Mouse (Mus musculus) olfactory bulb, adult 2 months (tissue): Measurements from ENCODE around the gene Brsk2.

Experiments used
- CTCF ChIP-seq: fragments of 200-500 bp; IDR thresholded peaks from 2 replicates; pipeline ENCODE4 v1.5.1; 2012; ENCODE audit warnings: low read depth, mild to moderate bottlenecking, low read length, moderate library complexity; ENCODE audit not compliant: insufficient read depth
- POLR2A ChIP-seq: fragments of 200-500 bp; IDR thresholded peaks from 2 replicates; pipeline ENCODE4 v1.6.1; 2012; ENCODE audit warnings: mild to moderate bottlenecking, low read depth, low read length, moderate library complexity; ENCODE audit not compliant: insufficient read depth

DNA sequence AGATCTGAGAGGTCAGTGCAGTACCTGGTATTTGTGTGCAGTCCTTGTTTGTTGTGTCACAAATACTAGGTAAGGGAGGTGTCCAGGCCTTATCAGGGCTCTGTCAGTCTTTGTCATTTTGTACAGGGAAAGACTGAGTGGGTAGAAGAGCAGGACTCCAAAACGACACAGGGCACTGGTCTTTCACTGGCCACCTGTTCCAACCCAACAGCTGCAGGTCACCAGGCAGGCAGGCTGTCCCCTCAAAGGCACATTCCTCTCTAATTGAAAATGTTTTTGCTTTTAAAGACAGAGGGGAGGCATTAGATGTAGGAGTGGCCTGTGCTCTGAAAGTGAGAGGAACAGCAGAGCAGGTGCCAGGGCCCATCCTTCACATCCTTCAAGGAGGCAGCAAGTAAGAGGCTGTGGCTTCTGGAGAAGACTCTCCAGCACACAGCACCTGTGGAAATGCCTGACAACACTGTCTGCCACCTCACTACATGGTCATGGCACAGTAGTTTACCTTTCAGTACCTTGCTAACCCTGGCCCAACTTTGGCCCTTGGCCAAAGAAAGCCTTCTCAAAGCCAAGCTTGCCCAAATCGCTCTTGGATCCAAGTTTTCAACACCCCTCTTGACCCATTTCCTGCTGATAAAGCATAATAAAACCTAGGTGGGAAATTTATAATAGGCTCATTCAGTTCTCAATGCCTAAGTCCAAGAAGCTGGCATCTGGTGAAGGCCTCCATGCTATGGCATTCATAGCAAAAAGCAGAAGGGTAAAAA lies 85.7 kb downstream of the Brsk2 start:
- no peak for TF ChIP-seq POLR2A
- no peak for TF ChIP-seq CTCF
